Mouse (Mus musculus) forebrain, embryonic 13.5 days (tissue): ENCODE data around the gene Pex5l. TPM values are rescaled to one million over a fixed set of nuclear protein-coding genes. Genes with fewer than 3 reads are reported as not detected.

Source experiments
- ATAC-seq: fragments of 200-750 bp; cut with Nextera tagmentation; 2 replicates; pipeline ENCODE4 v1.8.0; 2017
- H3K27ac ChIP-seq: fragments of 300-500 bp; sonication (generic); 2 replicates; pipeline ENCODE4 v1.5.1; 2015; ENCODE audit warnings: inconsistent platforms, mild to moderate bottlenecking, moderate library complexity
- H3K27me3 ChIP-seq: fragments of 300-500 bp; sonication (generic); 2 replicates; pipeline ENCODE4 v1.6.1; 2015; ENCODE audit warnings: mild to moderate bottlenecking, inconsistent platforms
- H3K36me3 ChIP-seq: fragments of 300-500 bp; sonication (generic); 2 replicates; pipeline ENCODE4 v1.6.1; 2015; ENCODE audit warnings: mild to moderate bottlenecking, inconsistent platforms; ENCODE audit not compliant: poor library complexity, severe bottlenecking
- H3K4me1 ChIP-seq: fragments of 300-500 bp; sonication (generic); 2 replicates; pipeline ENCODE4 v1.6.1; 2015; ENCODE audit warnings: inconsistent platforms
- H3K4me2 ChIP-seq: fragments of 300-500 bp; sonication (generic); 2 replicates; pipeline ENCODE4 v1.6.1; 2015; ENCODE audit warnings: inconsistent platforms, mild to moderate bottlenecking, moderate library complexity
- H3K4me3 ChIP-seq: fragments of 300-500 bp; sonication (generic); 2 replicates; pipeline ENCODE4 v1.5.1; 2015; ENCODE audit warnings: mild to moderate bottlenecking, inconsistent platforms
- H3K9ac ChIP-seq: fragments of 300-500 bp; sonication (generic); 2 replicates; pipeline ENCODE4 v1.6.1; 2015; ENCODE audit warnings: mild to moderate bottlenecking, inconsistent platforms
- H3K9me3 ChIP-seq: fragments of 300-500 bp; sonication (generic); replicated peaks from 2 replicates; pipeline ENCODE4 v1.6.1; 2016; ENCODE audit warnings: inconsistent platforms
- WGBS: fragments of 180-500 bp; shearing (Covaris S2); methylation state at CpG from one replicate; pipeline ENCODE4 v1.1.7; 2015; 5-methylcytosine and 5-hydroxymethylcytosine counted together
- polyA plus RNA-seq: library from polyadenylated mRNA; unstranded; fragments of >200 nt; fragmentation: Nextera tagmentation; extraction: Ambion mirVana; gene quantifications from 2 replicates; pipeline ENCODE4 v1.2.1, GENCODE M21; 2015

Pex5l gene
- polyA plus RNA-seq, 1 experiment from 2014 or later, result 0.99 TPM

- Histone ChIP-seq H3K36me3 (no peaks in the 10 kb centered on the region), H3K4me3 (no peak overlapping the region), H3K9ac (no peak overlapping the region), H3K4me1 (peaks cover 38% of the 10 kb centered on the region), H3K4me2 (no peak overlapping the region), H3K9me3 (no peaks in the 10 kb centered on the region), H3K27ac (no peak overlapping the region), H3K27me3 (no peaks in the 10 kb centered on the region)
- 64% methylated on average over 4 of the region's 4 CpGs for WGBS
- ATAC-seq, result no peak
Measured at GRCm38 (mm10) chr3:33061016-33061415, 82.0 kb downstream of the Pex5l start.

GRCm38 (mm10) chr3:33060343-33060937 is 82.6 kb downstream of the Pex5l start:
- Histone ChIP-seq H3K27me3 (no peaks in the 10 kb centered on the region), H3K4me3 (no peak overlapping the region), H3K9me3 (no peaks in the 10 kb centered on the region), H3K4me1 (peaks cover 38% of the 10 kb centered on the region), H3K9ac (no peak overlapping the region), H3K36me3 (no peaks in the 10 kb centered on the region), H3K4me2 (peak overlapping the region; percentile 10; the same call in 1 of the 2 replicates), H3K27ac (no peak overlapping the region)
- WGBS, result 35% methylated on average over 7 of the region's 7 CpGs
- ATAC-seq, result no peak

- Histone ChIP-seq H3K4me3 (no peak overlapping the region), H3K9me3 (no peaks in the 10 kb centered on the region), H3K9ac (no peak overlapping the region), H3K27ac (no peak overlapping the region), H3K36me3 (no peaks in the 10 kb centered on the region), H3K27me3 (no peaks in the 10 kb centered on the region), H3K4me2 (no peak overlapping the region), H3K4me1 (no peaks in the 10 kb centered on the region)
- 69% methylated on average over 5 of the region's 5 CpGs for WGBS
- no peak for ATAC-seq
Measured at GRCm38 (mm10) chr3:33048304-33048703, 94.7 kb downstream of the Pex5l start.

GRCm38 (mm10) chr3:33044799-33045106 is 98.3 kb downstream of the Pex5l start:
- H3K4me3 ChIP-seq, result no peak overlapping the region
- no peak overlapping the region for H3K4me2 ChIP-seq
- no peak overlapping the region for H3K9ac ChIP-seq
- H3K9me3 ChIP-seq, result no peaks in the 10 kb centered on the region
- ATAC-seq, result no peak; the same call in 1 of the 2 replicates
- H3K27me3 ChIP-seq, result no peaks in the 10 kb centered on the region
- no peaks in the 10 kb centered on the region for H3K36me3 ChIP-seq
- no peaks in the 10 kb centered on the region for H3K4me1 ChIP-seq
- WGBS, result 77% methylated on average over 6 of the region's 6 CpGs
- no peak overlapping the region for H3K27ac ChIP-seq

GRCm38 (mm10) chr3:33043896-33044798 is 98.9 kb downstream of the Pex5l start:
- Histone ChIP-seq H3K9ac (no peak overlapping the region), H3K4me3 (no peak overlapping the region), H3K4me2 (no peak overlapping the region), H3K9me3 (no peaks in the 10 kb centered on the region), H3K36me3 (no peaks in the 10 kb centered on the region), H3K27me3 (no peaks in the 10 kb centered on the region), H3K27ac (no peak overlapping the region), H3K4me1 (no peaks in the 10 kb centered on the region)
- peak; percentile 69 for ATAC-seq
- 68% methylated on average over 10 of the region's 10 CpGs for WGBS

- no peak overlapping the region for H3K4me3 ChIP-seq
- H3K27ac ChIP-seq, result no peak overlapping the region
- no peaks in the 10 kb centered on the region for H3K9me3 ChIP-seq
- 72% methylated on average over 5 of the region's 5 CpGs for WGBS
- H3K4me1 ChIP-seq, result no peaks in the 10 kb centered on the region
- no peaks in the 10 kb centered on the region for H3K27me3 ChIP-seq
- no peaks in the 10 kb centered on the region for H3K36me3 ChIP-seq
- no peak overlapping the region for H3K4me2 ChIP-seq
- peak; percentile 75; the same call in 1 of the 2 replicates for ATAC-seq
- H3K9ac ChIP-seq, result no peak overlapping the region
Measured at GRCm38 (mm10) chr3:33024566-33024965, 118.5 kb downstream of the Pex5l start.

GRCm38 (mm10) chr3:33003901-33004300 is 139.1 kb downstream of the Pex5l start:
- H3K27ac ChIP-seq, result no peak overlapping the region
- H3K4me3 ChIP-seq, result no peak overlapping the region
- H3K4me2 ChIP-seq, result no peak overlapping the region
- H3K9ac ChIP-seq, result no peak overlapping the region
- peaks cover 7% of the 10 kb centered on the region; the same call in 1 of the 2 replicates for H3K4me1 ChIP-seq
- no peaks in the 10 kb centered on the region for H3K36me3 ChIP-seq
- no peaks in the 10 kb centered on the region for H3K27me3 ChIP-seq
- 69% methylated on average over 4 of the region's 4 CpGs for WGBS
- ATAC-seq, result no peak
- no peaks in the 10 kb centered on the region for H3K9me3 ChIP-seq

GRCm38 (mm10) chr3:33001769-33002168 is 141.3 kb downstream of the Pex5l start:
- no peaks in the 10 kb centered on the region for H3K9me3 ChIP-seq
- H3K27me3 ChIP-seq, result no peaks in the 10 kb centered on the region
- H3K4me1 ChIP-seq, result peaks cover 7% of the 10 kb centered on the region; the same call in 1 of the 2 replicates
- H3K4me2 ChIP-seq, result no peak overlapping the region
- WGBS, result 61% methylated on average over 3 of the region's 3 CpGs
- no peak overlapping the region for H3K9ac ChIP-seq
- no peaks in the 10 kb centered on the region for H3K36me3 ChIP-seq
- H3K27ac ChIP-seq, result no peak overlapping the region
- no peak overlapping the region for H3K4me3 ChIP-seq
- peak; percentile 66 for ATAC-seq

- Histone ChIP-seq H3K9ac (no peak overlapping the region), H3K4me3 (no peak overlapping the region), H3K9me3 (no peaks in the 10 kb centered on the region), H3K36me3 (no peaks in the 10 kb centered on the region), H3K27ac (no peak overlapping the region), H3K4me2 (no peak overlapping the region), H3K27me3 (no peaks in the 10 kb centered on the region), H3K4me1 (peaks cover 7% of the 10 kb centered on the region; the same call in 1 of the 2 replicates)
- ATAC-seq, result peak; percentile 57
- 79% methylated on average over 8 of the region's 8 CpGs for WGBS
Measured at GRCm38 (mm10) chr3:33000383-33001015, 142.5 kb downstream of the Pex5l start.

GRCm38 (mm10) chr3:32991713-32992575 is 151.1 kb downstream of the Pex5l start:
- H3K9ac ChIP-seq, result no peak overlapping the region
- H3K9me3 ChIP-seq, result no peaks in the 10 kb centered on the region
- H3K27ac ChIP-seq, result no peak overlapping the region
- ATAC-seq, result peak; percentile 72
- H3K4me3 ChIP-seq, result no peak overlapping the region
- H3K27me3 ChIP-seq, result no peaks in the 10 kb centered on the region
- no peaks in the 10 kb centered on the region for H3K36me3 ChIP-seq
- WGBS, result 49% methylated on average over 12 of the region's 12 CpGs
- H3K4me2 ChIP-seq, result no peak overlapping the region
- 0 out of 2 replicates have a peak, but pooled peaks cover 8% of the 10 kb centered on the region for H3K4me1 ChIP-seq

- H3K4me2 ChIP-seq, result no peak overlapping the region
- no peak overlapping the region for H3K27ac ChIP-seq
- H3K9ac ChIP-seq, result no peak overlapping the region
- no peak for ATAC-seq
- H3K4me3 ChIP-seq, result no peak overlapping the region
- no peaks in the 10 kb centered on the region for H3K9me3 ChIP-seq
- no peaks in the 10 kb centered on the region for H3K36me3 ChIP-seq
- H3K27me3 ChIP-seq, result no peaks in the 10 kb centered on the region
- WGBS, result 77% methylated on average over 5 of the region's 5 CpGs
- 0 out of 2 replicates have a peak, but pooled peaks cover 8% of the 10 kb centered on the region for H3K4me1 ChIP-seq
Measured at GRCm38 (mm10) chr3:32987806-32988205, 155.2 kb downstream of the Pex5l start.
